Mouse (Mus musculus) intestine, postnatal 0 days (tissue): ENCODE results near the gene Bpifc. TPM values are rescaled to one million over a fixed set of nuclear protein-coding genes. Genes with fewer than 3 reads are reported as not detected.

Experiments
- ATAC-seq: fragments of 200-750 bp; cut with Nextera tagmentation; 2 replicates; pipeline ENCODE4 v1.8.0; 2017; ENCODE audit warnings: mild to moderate bottlenecking, moderate TSS enrichment, moderate library complexity
- H3K27ac ChIP-seq: fragments of 300-500 bp; sonication (generic); 2 replicates; pipeline ENCODE4 v1.5.1; 2014; ENCODE audit warnings: mild to moderate bottlenecking, low read depth, low read length, moderate library complexity
- H3K27me3 ChIP-seq: fragments of 300-500 bp; sonication (generic); replicated peaks from 2 replicates; pipeline ENCODE4 v1.6.1; 2014; ENCODE audit warnings: low read length, mixed read lengths; ENCODE audit not compliant: control insufficient read depth, insufficient read depth
- H3K36me3 ChIP-seq: fragments of 300-500 bp; sonication (generic); 2 replicates; pipeline ENCODE4 v1.6.1; 2014; ENCODE audit warnings: mild to moderate bottlenecking, moderate library complexity; ENCODE audit not compliant: control insufficient read depth, insufficient read depth
- H3K4me1 ChIP-seq: fragments of 300-500 bp; sonication (generic); replicated peaks from 2 replicates; pipeline ENCODE4 v1.6.1; 2014; ENCODE audit warnings: antibody characterized with exemption, low read length, mixed read lengths; ENCODE audit not compliant: control insufficient read depth, insufficient read depth
- H3K4me2 ChIP-seq: fragments of 300-500 bp; sonication (generic); replicated peaks from 2 replicates; pipeline ENCODE4 v1.6.1; 2014; ENCODE audit warnings: low read depth, mild to moderate bottlenecking, moderate library complexity
- H3K4me3 ChIP-seq: fragments of 300-500 bp; sonication (generic); 2 replicates; pipeline ENCODE4 v1.5.1; 2014; ENCODE audit warnings: low read depth, low read length
- H3K9ac ChIP-seq: fragments of 300-500 bp; sonication (generic); 2 replicates; pipeline ENCODE4 v1.6.1; 2014; ENCODE audit warnings: mild to moderate bottlenecking, low read depth, low read length
- H3K9me3 ChIP-seq: fragments of 300-500 bp; sonication (generic); 2 replicates; pipeline ENCODE4 v1.6.1; 2016; ENCODE audit warnings: mixed run types; ENCODE audit not compliant: control insufficient read depth
- CTCF ChIP-seq: sonication (generic); IDR thresholded peaks from 2 replicates; pipeline ENCODE4 v1.5.1; 2016; ENCODE audit warnings: low read depth, mild to moderate bottlenecking, control low read depth, antibody characterized with exemption, moderate library complexity
- WGBS: fragments of 180-500 bp; shearing (Covaris S2); extraction: QIAGEN DNeasy Blood & Tissue Kit; methylation state at CpG from one replicate; pipeline ENCODE4 v1.1.7; 2014; 5-methylcytosine and 5-hydroxymethylcytosine counted together
- polyA plus RNA-seq: library from polyadenylated mRNA; unstranded; fragments of >200 nt; fragmentation: Nextera tagmentation; extraction: Ambion mirVana; gene quantifications from 2 replicates; pipeline ENCODE4 v1.2.1, GENCODE M21; 2015

The Bpifc gene
- polyA plus RNA-seq, 1 experiment from 2014 or later: not detected

DNA sequence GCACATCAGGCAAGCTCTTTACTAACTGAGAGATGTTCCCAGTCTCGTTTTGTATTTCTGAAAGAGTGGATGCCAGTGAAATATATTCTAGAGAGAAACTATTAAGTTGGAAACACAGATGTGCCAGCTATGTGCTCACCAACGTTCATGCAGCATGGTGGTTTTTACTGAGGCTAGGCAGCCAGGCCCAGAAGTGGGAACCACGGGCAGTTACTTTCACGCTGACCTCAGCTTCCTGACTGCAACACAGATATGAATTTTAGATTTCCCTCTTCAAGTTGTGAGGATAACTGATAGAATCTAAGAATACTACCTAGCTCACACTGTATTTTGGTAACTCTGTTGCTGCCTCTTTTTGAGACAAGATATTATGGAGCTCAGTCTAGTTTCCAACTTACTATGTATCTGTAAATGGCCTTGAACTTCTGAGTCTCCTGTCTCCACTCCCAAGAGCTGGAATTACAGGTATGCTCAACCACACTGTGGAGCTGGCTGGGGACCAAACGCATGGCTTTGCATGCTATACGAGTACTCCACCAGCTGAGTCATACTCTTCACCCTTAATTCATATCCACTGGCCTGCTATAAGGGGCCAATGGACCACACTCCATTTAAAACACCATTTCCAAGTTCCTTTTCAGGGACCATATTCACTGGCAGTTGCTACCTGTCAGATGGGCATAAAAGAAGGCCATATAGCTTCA lies 22.1 kb downstream of the Bpifc start:
- no peaks in the 10 kb centered on the region for H3K4me1 ChIP-seq
- 72% methylated on average over 6 of the region's 6 CpGs for WGBS
- H3K27ac ChIP-seq: no peak overlapping the region
- H3K9me3 ChIP-seq: no peaks in the 10 kb centered on the region
- H3K36me3 ChIP-seq: no peaks in the 10 kb centered on the region
- H3K4me3 ChIP-seq: no peak overlapping the region
- no peak overlapping the region for H3K9ac ChIP-seq
- no peak overlapping the region for H3K4me2 ChIP-seq
- H3K27me3 ChIP-seq: no peaks in the 10 kb centered on the region
- no peak for ATAC-seq
- TF ChIP-seq CTCF: no peak

DNA sequence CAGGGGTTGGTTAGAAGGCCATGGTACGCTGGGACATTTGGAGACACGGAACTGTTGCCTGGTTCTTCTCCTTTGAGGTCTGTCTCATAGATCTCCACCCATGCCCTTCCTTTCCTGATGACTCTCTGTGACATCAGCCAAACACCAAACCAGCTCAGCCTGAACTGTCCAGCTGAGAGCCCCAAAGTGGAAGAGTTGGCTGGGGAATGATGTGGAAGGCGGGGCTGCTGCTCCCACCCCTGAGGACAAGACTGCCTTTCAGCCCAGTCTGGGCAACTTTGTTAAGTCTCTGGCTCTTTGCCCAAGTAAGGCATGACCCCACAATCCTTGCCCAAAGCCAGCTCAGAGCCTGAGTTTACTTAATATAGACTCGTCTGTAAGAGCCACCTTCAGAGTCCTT lies 38.8 kb downstream of the Bpifc start:
- no peak overlapping the region for H3K27ac ChIP-seq
- H3K9ac ChIP-seq: no peak overlapping the region
- no peak overlapping the region for H3K4me2 ChIP-seq
- no peaks in the 10 kb centered on the region for H3K9me3 ChIP-seq
- no peaks in the 10 kb centered on the region for H3K27me3 ChIP-seq
- no peak overlapping the region for H3K4me3 ChIP-seq
- TF ChIP-seq CTCF: no peak
- no peaks in the 10 kb centered on the region for H3K4me1 ChIP-seq
- no peaks in the 10 kb centered on the region for H3K36me3 ChIP-seq
- WGBS: 72% methylated on average over 4 of the region's 4 CpGs
- no peak for ATAC-seq

GRCm38 (mm10) chr10:85971826-85972225 lies 39.9 kb downstream of the Bpifc start:
- H3K9me3 ChIP-seq: no peaks in the 10 kb centered on the region
- 91% methylated on average over 9 of the region's 9 CpGs for WGBS
- no peaks in the 10 kb centered on the region for H3K27me3 ChIP-seq
- H3K27ac ChIP-seq: no peak overlapping the region
- no peak overlapping the region for H3K4me3 ChIP-seq
- no peak overlapping the region for H3K4me2 ChIP-seq
- no peaks in the 10 kb centered on the region for H3K4me1 ChIP-seq
- no peaks in the 10 kb centered on the region for H3K36me3 ChIP-seq
- no peak for ATAC-seq
- no peak for TF ChIP-seq CTCF
- H3K9ac ChIP-seq: no peak overlapping the region

DNA sequence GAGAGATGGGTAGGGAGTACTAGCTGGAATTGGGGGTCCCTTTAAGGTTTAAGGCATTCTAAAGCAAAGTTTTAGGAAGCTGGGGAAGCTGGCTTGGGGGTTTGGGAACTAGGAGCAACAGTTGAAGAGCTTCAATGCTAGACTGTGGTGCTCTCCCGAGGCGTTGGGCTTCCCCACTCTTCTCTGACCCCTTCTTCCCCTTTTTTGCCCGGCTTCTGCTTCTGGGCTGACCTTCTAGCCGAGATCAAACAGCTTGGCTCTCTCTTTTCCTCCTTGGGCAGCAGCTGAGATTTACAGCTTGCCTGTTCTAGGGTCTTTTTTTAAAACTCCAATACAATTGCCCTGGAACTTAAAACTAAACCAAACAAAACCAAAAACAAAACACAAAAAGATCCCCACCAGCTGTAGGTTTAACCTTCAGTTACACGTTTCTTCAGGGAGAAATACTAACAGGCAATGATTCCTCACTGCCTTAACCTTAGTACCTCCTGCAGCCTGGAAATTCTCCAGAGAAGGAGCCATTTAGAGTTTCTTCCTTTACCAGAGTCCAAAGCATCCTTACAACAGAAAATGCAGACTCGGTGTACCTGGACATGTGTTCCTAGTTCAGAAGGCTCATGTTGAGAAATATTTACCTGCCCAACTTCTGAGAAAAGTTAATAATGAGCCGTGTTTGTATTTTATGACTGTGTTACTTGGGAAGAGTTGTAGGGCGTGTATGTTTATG lies 41.6 kb downstream of the Bpifc start:
- H3K4me3 ChIP-seq: no peak overlapping the region
- 40% methylated on average over 8 of the region's 8 CpGs for WGBS
- no peak overlapping the region for H3K27ac ChIP-seq
- no peaks in the 10 kb centered on the region for H3K27me3 ChIP-seq
- H3K4me1 ChIP-seq: no peaks in the 10 kb centered on the region
- H3K9me3 ChIP-seq: no peaks in the 10 kb centered on the region
- H3K4me2 ChIP-seq: no peak overlapping the region
- no peak for ATAC-seq
- no peak overlapping the region for H3K9ac ChIP-seq
- no peaks in the 10 kb centered on the region for H3K36me3 ChIP-seq
- no peak for TF ChIP-seq CTCF

DNA sequence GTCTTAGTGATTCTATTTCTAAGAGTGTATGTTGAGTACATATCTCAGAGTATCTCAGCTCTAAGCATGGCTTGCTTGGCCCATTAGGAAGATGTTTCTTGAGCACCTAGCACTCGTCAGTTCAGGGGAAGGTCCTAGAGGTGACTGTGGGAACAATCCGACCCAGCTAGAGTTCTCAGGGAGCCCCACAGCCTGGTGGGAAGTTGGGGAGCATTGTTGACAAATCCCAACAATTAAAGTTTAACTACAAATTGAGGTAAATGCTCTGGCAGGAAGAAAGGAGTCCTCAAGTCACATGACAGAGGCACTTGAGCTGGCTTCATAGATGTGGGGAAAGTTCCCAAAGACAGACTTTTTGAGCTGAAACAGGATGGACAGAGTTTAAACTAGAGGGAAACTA lies 43.0 kb downstream of the Bpifc start:
- Histone ChIP-seq H3K9ac (no peak overlapping the region), H3K27ac (no peak overlapping the region), H3K9me3 (no peaks in the 10 kb centered on the region), H3K4me1 (no peaks in the 10 kb centered on the region), H3K27me3 (no peaks in the 10 kb centered on the region), H3K4me3 (no peak overlapping the region), H3K36me3 (no peaks in the 10 kb centered on the region), H3K4me2 (no peak overlapping the region)
- 48% methylated on average over 2 of the region's 2 CpGs for WGBS
- no peak for TF ChIP-seq CTCF
- no peak for ATAC-seq

- no peaks in the 10 kb centered on the region for H3K4me1 ChIP-seq
- no peak overlapping the region for H3K9ac ChIP-seq
- no peak overlapping the region for H3K4me2 ChIP-seq
- H3K4me3 ChIP-seq: no peak overlapping the region
- no peaks in the 10 kb centered on the region for H3K27me3 ChIP-seq
- H3K36me3 ChIP-seq: no peaks in the 10 kb centered on the region
- peak; percentile 28; the same call in 1 of the 2 replicates for ATAC-seq
- no peaks in the 10 kb centered on the region for H3K9me3 ChIP-seq
- H3K27ac ChIP-seq: no peak overlapping the region
- WGBS: 12% methylated on average over 7 of the region's 7 CpGs
- TF ChIP-seq CTCF: peak; percentile 94
Observed at GRCm38 (mm10) chr10:85968157-85968634, 43.5 kb downstream of the Bpifc start.
